Mouse (Mus musculus): ENCODE results near the gene Cox5b.

DNA sequence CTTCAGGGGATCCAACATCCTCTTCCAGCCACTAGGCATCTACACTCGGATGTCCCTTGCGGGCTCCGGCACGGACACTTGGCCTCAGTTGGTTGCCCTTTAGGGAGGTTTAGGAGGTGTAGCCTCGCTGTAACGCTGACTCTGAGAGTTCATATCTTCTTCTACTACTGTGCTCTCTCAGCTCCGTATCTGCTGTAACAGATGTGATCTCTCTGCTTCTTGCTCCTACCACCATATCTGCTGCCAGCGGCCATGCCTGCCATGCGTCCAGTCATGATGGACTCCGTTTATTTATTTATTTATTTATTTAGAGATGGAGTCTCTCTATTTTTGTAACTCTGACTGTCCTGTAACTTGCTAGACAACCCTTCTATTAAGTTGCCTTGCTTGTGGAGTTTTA, 20.0 kb upstream of the Cox5b start:
- TF ChIP-seq CTCF (IDR thresholded peaks at IDR 0.05; ENCODE audit: extremely low read depth, insufficient read depth, low read length) = no peak
- TF ChIP-seq POLR2A (IDR thresholded peaks at IDR 0.05; ENCODE audit: extremely low read depth, insufficient read depth, low read length) = no peak

All from cortical plate, adult 2 months (tissue).